Mouse (Mus musculus): ENCODE results near the gene Smc4. TPM values are rescaled to one million over a fixed set of nuclear protein-coding genes. Genes with fewer than 3 reads are reported as not detected.

Smc4 gene
- polyA plus RNA-seq, 1 experiment from 2014 or later, result 56.6 TPM

DNA sequence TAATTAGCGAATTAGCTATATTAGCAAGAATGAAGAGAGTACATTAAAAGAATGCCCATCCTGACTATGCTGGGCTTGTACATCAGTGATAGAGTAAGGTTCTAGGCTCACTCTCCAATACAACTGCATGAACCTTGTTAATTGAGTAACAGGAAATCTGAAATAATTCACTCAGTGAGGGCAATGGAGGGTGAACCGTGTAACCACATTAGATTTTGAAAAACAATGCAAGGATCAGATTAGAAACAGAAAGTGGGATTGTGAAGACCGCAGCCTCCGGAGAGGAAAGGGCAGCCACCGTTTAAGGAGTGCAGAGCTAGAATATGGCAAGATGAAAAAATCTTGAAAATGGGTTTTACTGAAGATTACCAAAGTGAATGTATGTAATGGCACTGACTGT lies 36.8 kb downstream of the Smc4 start:
- Histone ChIP-seq H3K9me3 (ENCODE audit: control insufficient read depth) (no peaks in the 10 kb centered on the region), H3K27ac (ENCODE audit: low read depth, low read length) (no peak overlapping the region), H3K36me3 (ENCODE audit: control insufficient read depth, insufficient read depth) (no peaks in the 10 kb centered on the region), H3K4me2 (replicated peaks; ENCODE audit: low read depth) (peak overlapping the region; percentile 35; the same call in 1 of the 2 replicates), H3K4me1 (replicated peaks; ENCODE audit: control insufficient read depth, insufficient read depth, low read length) (no peaks in the 10 kb centered on the region), H3K9ac (ENCODE audit: low read depth, low read length) (no peak overlapping the region), H3K27me3 (replicated peaks; ENCODE audit: control insufficient read depth, insufficient read depth, low read length) (no peaks in the 10 kb centered on the region), H3K4me3 (ENCODE audit: low read depth, low read length) (peak overlapping the region; percentile 2; the same call in 1 of the 2 replicates)
- WGBS, result 69% methylated on average over 5 of the region's 5 CpGs
- ATAC-seq, result no peak
- no peak for TF ChIP-seq CTCF (IDR thresholded peaks at IDR 0.05; ENCODE audit: low read depth)

DNA sequence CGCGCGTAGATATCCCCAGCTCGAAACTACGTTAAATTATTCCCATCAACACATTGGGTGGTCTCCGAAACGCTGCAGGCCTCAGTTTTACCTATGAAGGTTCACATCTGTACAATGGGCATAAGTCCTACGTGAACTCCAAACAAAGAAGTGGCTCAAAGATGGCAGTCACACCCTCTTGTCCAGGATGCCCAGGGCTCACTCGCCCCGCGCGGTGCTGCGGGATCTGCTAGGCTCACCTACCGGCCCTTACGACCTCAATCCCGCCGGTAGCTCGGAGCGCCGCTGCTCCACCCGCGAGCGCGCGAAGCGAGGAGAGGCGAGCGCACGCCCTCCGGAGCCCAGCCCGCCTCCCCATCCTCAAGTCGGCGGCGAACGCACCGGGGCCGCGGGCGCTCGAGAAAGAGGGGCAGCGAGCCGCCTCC lies 39.6 kb downstream of the Smc4 start:
- Histone ChIP-seq H3K27ac (ENCODE audit: low read depth, low read length) (peak overlapping the region; percentile 51), H3K4me1 (replicated peaks; ENCODE audit: control insufficient read depth, insufficient read depth, low read length) (no peaks in the 10 kb centered on the region), H3K4me2 (replicated peaks; ENCODE audit: low read depth) (peak overlapping the region; percentile 82), H3K27me3 (replicated peaks; ENCODE audit: control insufficient read depth, insufficient read depth, low read length) (no peaks in the 10 kb centered on the region), H3K4me3 (ENCODE audit: low read depth, low read length) (peak overlapping the region; percentile 93), H3K9ac (ENCODE audit: low read depth, low read length) (peak overlapping the region; percentile 83), H3K9me3 (ENCODE audit: control insufficient read depth) (no peaks in the 10 kb centered on the region), H3K36me3 (ENCODE audit: control insufficient read depth, insufficient read depth) (no peaks in the 10 kb centered on the region)
- no peak for TF ChIP-seq CTCF (IDR thresholded peaks at IDR 0.05; ENCODE audit: low read depth)
- under 1% methylated on average over 32 of the region's 42 CpGs for WGBS
- peak; percentile 69 for ATAC-seq

DNA sequence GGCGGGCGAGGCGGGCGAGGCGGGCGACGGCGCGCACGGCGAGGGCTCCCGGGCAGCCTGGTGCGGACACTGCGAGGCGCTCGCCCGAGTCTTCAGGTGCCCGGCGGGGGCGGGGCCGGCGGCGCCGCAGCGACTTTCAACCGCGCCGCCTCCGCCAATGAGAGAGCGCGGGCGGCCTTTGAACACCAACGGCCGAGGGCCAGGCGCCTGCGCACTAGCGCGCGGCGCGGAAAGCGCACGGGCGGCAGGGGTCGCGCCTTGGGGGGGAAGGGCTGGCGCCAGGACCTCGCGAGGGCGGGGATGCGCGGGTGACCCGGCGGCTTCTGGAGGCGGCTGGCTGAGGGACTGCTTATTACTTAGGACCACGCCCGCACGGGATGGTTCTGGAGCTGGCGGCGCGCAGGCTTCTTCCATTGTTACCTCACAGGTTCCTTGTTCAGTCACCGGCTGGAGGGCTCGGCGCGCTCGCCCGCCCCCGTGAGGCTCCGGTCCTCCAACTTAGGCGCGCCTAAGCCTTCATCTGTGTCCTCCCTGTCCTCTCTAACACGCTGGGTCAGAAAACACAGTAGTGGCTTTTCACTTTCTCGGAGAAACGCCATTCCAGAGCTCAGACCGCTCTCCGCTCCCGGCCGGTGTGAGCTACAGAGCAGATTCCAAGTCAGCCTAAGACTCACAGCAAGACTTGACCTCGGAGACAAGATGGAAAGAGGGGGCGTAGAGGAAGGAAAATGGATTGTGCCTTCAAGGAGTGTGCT lies 40.3 kb downstream of the Smc4 start, which contains the start of gene Trim59:
Trim59 (minus strand) TSS at position 111 of the 755 bp plus-strand sequence.
- WGBS, result under 1% methylated on average over 69 of the region's 80 CpGs
- H3K4me2 ChIP-seq (replicated peaks; ENCODE audit: low read depth), result peak within 1 kb of the TSS; percentile 82
- H3K9ac ChIP-seq (ENCODE audit: low read depth, low read length), result peak within 1 kb of the TSS; percentile 83
- peak; percentile 99 for ATAC-seq
- H3K36me3 ChIP-seq (ENCODE audit: control insufficient read depth, insufficient read depth), result no peaks in the 10 kb centered on the region
- H3K4me1 ChIP-seq (replicated peaks; ENCODE audit: control insufficient read depth, insufficient read depth, low read length), result no peaks in the 10 kb centered on the region
- no peaks in the 10 kb centered on the region for H3K9me3 ChIP-seq (ENCODE audit: control insufficient read depth)
- peak within 1 kb of the TSS; percentile 51 for H3K27ac ChIP-seq (ENCODE audit: low read depth, low read length)
- peak; percentile 37; the same call in 1 of the 2 replicates for TF ChIP-seq CTCF (IDR thresholded peaks at IDR 0.05; ENCODE audit: low read depth)
- no peaks in the 10 kb centered on the region for H3K27me3 ChIP-seq (replicated peaks; ENCODE audit: control insufficient read depth, insufficient read depth, low read length)
- H3K4me3 ChIP-seq (ENCODE audit: low read depth, low read length), result peak within 1 kb of the TSS; percentile 93

DNA sequence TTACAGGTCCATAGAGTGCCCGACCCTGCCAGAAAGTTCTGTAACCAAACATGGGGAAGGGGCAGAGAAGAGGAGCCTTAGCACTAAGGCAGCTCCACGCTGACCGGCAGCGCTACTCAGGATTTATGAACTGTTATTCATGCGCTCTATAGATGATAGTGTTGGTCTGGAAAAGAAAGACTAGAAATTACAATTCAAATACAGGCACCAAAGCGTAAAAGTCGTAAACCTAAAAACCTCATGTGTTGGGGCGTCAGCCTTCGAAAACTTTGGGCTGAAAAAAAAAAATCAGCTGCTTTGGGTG lies 40.8 kb downstream of the Smc4 start:
- Histone ChIP-seq H3K9ac (ENCODE audit: low read depth, low read length) (peak overlapping the region; percentile 83), H3K36me3 (ENCODE audit: control insufficient read depth, insufficient read depth) (no peaks in the 10 kb centered on the region), H3K4me2 (replicated peaks; ENCODE audit: low read depth) (peak overlapping the region; percentile 82), H3K27ac (ENCODE audit: low read depth, low read length) (peak overlapping the region; percentile 51), H3K27me3 (replicated peaks; ENCODE audit: control insufficient read depth, insufficient read depth, low read length) (no peaks in the 10 kb centered on the region), H3K4me3 (ENCODE audit: low read depth, low read length) (peak overlapping the region; percentile 93), H3K9me3 (ENCODE audit: control insufficient read depth) (no peaks in the 10 kb centered on the region), H3K4me1 (replicated peaks; ENCODE audit: control insufficient read depth, insufficient read depth, low read length) (no peaks in the 10 kb centered on the region)
- TF ChIP-seq CTCF (IDR thresholded peaks at IDR 0.05; ENCODE audit: low read depth), result no peak
- WGBS, result 4% methylated on average over 9 of the region's 9 CpGs
- ATAC-seq, result no peak

DNA sequence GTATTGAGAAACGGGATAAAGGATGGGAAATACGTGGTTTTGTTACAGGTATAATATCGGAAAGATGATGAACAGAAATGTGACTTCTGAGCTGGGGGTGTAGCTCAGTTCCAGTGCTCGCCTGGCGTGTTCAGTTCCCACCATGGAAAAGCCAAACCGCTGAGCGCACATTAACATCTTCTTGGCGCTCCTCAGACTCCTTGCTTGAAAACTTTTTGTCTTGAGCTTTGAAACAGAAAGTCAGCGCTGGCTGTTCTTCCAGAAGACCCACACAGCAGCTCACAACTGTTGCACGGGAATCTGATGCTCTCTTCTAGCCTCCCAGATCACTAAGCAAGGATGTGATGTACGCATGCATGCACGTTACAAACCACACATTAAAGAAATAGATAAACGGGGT lies 41.2 kb downstream of the Smc4 start:
- 27% methylated on average over 13 of the region's 13 CpGs for WGBS
- ATAC-seq, result no peak
- H3K27ac ChIP-seq (ENCODE audit: low read depth, low read length), result no peak overlapping the region
- H3K9me3 ChIP-seq (ENCODE audit: control insufficient read depth), result no peaks in the 10 kb centered on the region
- no peak overlapping the region for H3K9ac ChIP-seq (ENCODE audit: low read depth, low read length)
- no peak for TF ChIP-seq CTCF (IDR thresholded peaks at IDR 0.05; ENCODE audit: low read depth)
- H3K27me3 ChIP-seq (replicated peaks; ENCODE audit: control insufficient read depth, insufficient read depth, low read length), result no peaks in the 10 kb centered on the region
- peak overlapping the region; percentile 82 for H3K4me2 ChIP-seq (replicated peaks; ENCODE audit: low read depth)
- H3K4me3 ChIP-seq (ENCODE audit: low read depth, low read length), result peak overlapping the region; percentile 93
- no peaks in the 10 kb centered on the region for H3K36me3 ChIP-seq (ENCODE audit: control insufficient read depth, insufficient read depth)
- H3K4me1 ChIP-seq (replicated peaks; ENCODE audit: control insufficient read depth, insufficient read depth, low read length), result no peaks in the 10 kb centered on the region

DNA sequence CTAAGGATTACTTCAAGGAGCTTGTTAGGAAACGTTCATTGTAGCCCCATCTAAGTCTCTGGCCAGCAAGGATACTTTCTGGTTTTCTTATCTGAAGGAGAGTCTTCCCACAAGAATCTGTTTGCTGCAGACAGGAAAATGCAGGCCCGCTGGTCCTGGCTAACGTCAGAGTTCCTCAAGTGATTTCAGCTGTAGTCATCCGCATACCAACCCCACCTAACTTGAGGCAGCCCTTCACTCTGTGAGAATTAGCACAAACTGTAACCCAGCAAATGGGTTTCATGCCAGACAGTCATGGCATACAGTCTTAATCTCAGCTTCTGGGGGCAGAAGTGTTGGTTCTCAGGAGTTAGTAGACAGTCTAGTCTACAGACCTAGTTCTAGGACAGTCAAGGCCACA lies 42.0 kb downstream of the Smc4 start:
- no peaks in the 10 kb centered on the region for H3K27me3 ChIP-seq (replicated peaks; ENCODE audit: control insufficient read depth, insufficient read depth, low read length)
- 76% methylated on average over 4 of the region's 4 CpGs for WGBS
- no peak for TF ChIP-seq CTCF (IDR thresholded peaks at IDR 0.05; ENCODE audit: low read depth)
- H3K4me1 ChIP-seq (replicated peaks; ENCODE audit: control insufficient read depth, insufficient read depth, low read length), result no peaks in the 10 kb centered on the region
- no peak overlapping the region for H3K9ac ChIP-seq (ENCODE audit: low read depth, low read length)
- no peaks in the 10 kb centered on the region for H3K9me3 ChIP-seq (ENCODE audit: control insufficient read depth)
- no peak overlapping the region for H3K4me3 ChIP-seq (ENCODE audit: low read depth, low read length)
- no peak for ATAC-seq
- H3K27ac ChIP-seq (ENCODE audit: low read depth, low read length), result no peak overlapping the region
- H3K36me3 ChIP-seq (ENCODE audit: control insufficient read depth, insufficient read depth), result no peaks in the 10 kb centered on the region
- H3K4me2 ChIP-seq (replicated peaks; ENCODE audit: low read depth), result no peak overlapping the region

Measured in intestine, postnatal 0 days (tissue).